Mouse (Mus musculus): ENCODE data around the gene Cmip. TPM values are rescaled to one million over a fixed set of nuclear protein-coding genes. Genes with fewer than 3 reads are reported as not detected.

The Cmip gene
- total RNA-seq, 2 experiments from 2014 or later = 9.6 to 40.2 TPM

GRCm38 (mm10) chr8:117472332-117472731 lies 215.5 kb downstream of the Cmip start:
- no peak for ATAC-seq (replicated peaks; ENCODE audit: low FRiP score, low TSS enrichment, poor library complexity, severe bottlenecking)

GRCm38 (mm10) chr8:117474944-117475343 lies 218.1 kb downstream of the Cmip start:
- ATAC-seq (replicated peaks; ENCODE audit: low FRiP score, low TSS enrichment, poor library complexity, severe bottlenecking) = peak; percentile 83

GRCm38 (mm10) chr8:117475819-117476218 lies 219.0 kb downstream of the Cmip start:
- ATAC-seq (replicated peaks; ENCODE audit: low FRiP score, low TSS enrichment, poor library complexity, severe bottlenecking) = no peak

- ATAC-seq (replicated peaks; ENCODE audit: low FRiP score, low TSS enrichment, poor library complexity, severe bottlenecking) = no peak
These were observed 221.2 kb downstream of the Cmip start for GRCm38 (mm10) chr8:117478082-117478481.

GRCm38 (mm10) chr8:117479996-117480395 lies 223.1 kb downstream of the Cmip start:
- ATAC-seq (replicated peaks; ENCODE audit: low FRiP score, low TSS enrichment, poor library complexity, severe bottlenecking) = no peak

GRCm38 (mm10) chr8:117480516-117480915 lies 223.7 kb downstream of the Cmip start:
- no peak for ATAC-seq (replicated peaks; ENCODE audit: low FRiP score, low TSS enrichment, poor library complexity, severe bottlenecking)

GRCm38 (mm10) chr8:117481830-117482229 lies 225.0 kb downstream of the Cmip start:
- ATAC-seq (replicated peaks; ENCODE audit: low FRiP score, low TSS enrichment, poor library complexity, severe bottlenecking) = peak; percentile 24; the same call in 1 of the 2 replicates

- no peak for ATAC-seq (replicated peaks; ENCODE audit: low FRiP score, low TSS enrichment, poor library complexity, severe bottlenecking)
These were observed 227.9 kb downstream of the Cmip start for GRCm38 (mm10) chr8:117484731-117485130.

- no peak for ATAC-seq (replicated peaks; ENCODE audit: low FRiP score, low TSS enrichment, poor library complexity, severe bottlenecking)
These were observed 228.5 kb downstream of the Cmip start for GRCm38 (mm10) chr8:117485316-117485715.

- ATAC-seq (replicated peaks; ENCODE audit: low FRiP score, low TSS enrichment, poor library complexity, severe bottlenecking) = no peak
These were observed 231.6 kb downstream of the Cmip start for GRCm38 (mm10) chr8:117488246-117489005.

GRCm38 (mm10) chr8:117493543-117493942 lies 236.7 kb downstream of the Cmip start:
- ATAC-seq (replicated peaks; ENCODE audit: low FRiP score, low TSS enrichment, poor library complexity, severe bottlenecking) = no peak

- ATAC-seq (replicated peaks; ENCODE audit: low FRiP score, low TSS enrichment, poor library complexity, severe bottlenecking) = no peak
These were observed 238.0 kb downstream of the Cmip start for GRCm38 (mm10) chr8:117494874-117495273.

- peak; percentile 83 for ATAC-seq (replicated peaks; ENCODE audit: low FRiP score, low TSS enrichment, poor library complexity, severe bottlenecking)
These were observed 241.5 kb downstream of the Cmip start, which contains the start of gene Plcg2 for GRCm38 (mm10) chr8:117498179-117498914. Gene Plcg2 (plus strand): TSS chr8:117498291.

GRCm38 (mm10) chr8:117498915-117499540 lies 242.2 kb downstream of the Cmip start:
- no peak for ATAC-seq (replicated peaks; ENCODE audit: low FRiP score, low TSS enrichment, poor library complexity, severe bottlenecking)

- ATAC-seq (replicated peaks; ENCODE audit: low FRiP score, low TSS enrichment, poor library complexity, severe bottlenecking) = no peak
These were observed 243.5 kb downstream of the Cmip start for GRCm38 (mm10) chr8:117500232-117500823.

- no peak for ATAC-seq (replicated peaks; ENCODE audit: low FRiP score, low TSS enrichment, poor library complexity, severe bottlenecking)
These were observed 244.5 kb downstream of the Cmip start for GRCm38 (mm10) chr8:117501323-117501722.

- no peak for ATAC-seq (replicated peaks; ENCODE audit: low FRiP score, low TSS enrichment, poor library complexity, severe bottlenecking)
These were observed 246.7 kb downstream of the Cmip start for GRCm38 (mm10) chr8:117503405-117504069.

- no peak for ATAC-seq (replicated peaks; ENCODE audit: low FRiP score, low TSS enrichment, poor library complexity, severe bottlenecking)
These were observed 250.8 kb downstream of the Cmip start for GRCm38 (mm10) chr8:117507703-117508102.
